Mouse (Mus musculus) left cerebral cortex, adult 8-10 months (tissue): Measurements from ENCODE around the gene Etnk2. TPM values are rescaled to one million over a fixed set of nuclear protein-coding genes. Genes with fewer than 3 reads are reported as not detected.

Experiments used
- DNase-seq, 2 experiments: peaks; one replicate each; pipeline ENCODE4 v3.0.0; 2022; ENCODE audit warnings: low spot score in 2 of 2
- total RNA-seq, 4 experiments: library from RNA; stranded (reverse); gene quantifications; 2 replicates each; pipeline ENCODE4 v1.2.4; 2022

Etnk2 gene
- total RNA-seq, 4 experiments from 2014 or later: 7.1 to 9.9 (median 7.9) TPM

DNA sequence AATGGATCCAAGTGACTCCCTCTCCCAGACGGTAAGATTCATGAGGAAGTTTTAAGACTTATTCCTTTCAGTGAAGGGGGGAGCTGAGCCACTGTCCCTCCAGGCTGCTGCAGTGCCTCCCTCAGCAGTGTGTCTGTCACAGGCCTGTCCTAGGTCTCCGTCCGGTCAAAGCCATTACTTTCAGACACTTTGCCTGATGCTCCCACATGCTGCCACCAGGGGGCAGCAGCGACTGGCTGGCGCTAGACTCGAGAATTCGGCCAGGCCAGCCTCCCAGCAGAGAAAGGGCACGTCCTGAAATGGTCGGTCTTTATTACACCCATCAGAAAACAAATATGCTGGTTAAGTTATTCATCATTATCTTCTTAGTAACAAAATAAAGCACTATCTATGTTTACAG, 18.6 kb downstream of the Etnk2 start:
- no peak for DNase-seq

DNA sequence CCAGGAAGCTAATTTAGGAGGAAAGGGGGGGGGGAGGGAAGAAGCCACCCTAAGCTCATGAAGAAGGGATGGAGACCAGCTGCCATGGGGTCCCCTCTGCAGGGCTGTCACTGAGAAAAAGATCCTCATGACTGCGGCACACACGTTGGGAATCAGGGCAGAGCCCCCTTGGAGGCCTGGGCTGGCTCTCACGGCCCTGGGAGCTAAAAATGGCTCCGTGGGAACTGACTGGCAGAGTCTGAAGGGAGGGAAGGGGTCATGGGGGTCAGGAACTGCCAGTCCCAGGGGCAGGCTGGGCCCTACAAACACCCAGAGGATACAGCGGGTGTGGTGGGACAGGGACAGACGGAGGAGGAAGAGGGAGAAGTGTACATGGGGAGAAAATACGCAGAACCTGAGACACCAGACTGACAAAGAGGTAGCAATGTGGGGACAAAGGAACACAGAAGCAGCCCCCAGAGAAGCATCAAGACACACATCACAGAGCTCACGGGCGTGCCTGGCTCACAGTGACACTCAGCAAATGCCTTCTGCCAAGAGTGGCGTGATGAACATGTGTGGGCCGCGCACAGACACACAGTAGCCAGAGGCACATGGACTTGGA, 19.3 kb downstream of the Etnk2 start:
- DNase-seq: no peak

DNA sequence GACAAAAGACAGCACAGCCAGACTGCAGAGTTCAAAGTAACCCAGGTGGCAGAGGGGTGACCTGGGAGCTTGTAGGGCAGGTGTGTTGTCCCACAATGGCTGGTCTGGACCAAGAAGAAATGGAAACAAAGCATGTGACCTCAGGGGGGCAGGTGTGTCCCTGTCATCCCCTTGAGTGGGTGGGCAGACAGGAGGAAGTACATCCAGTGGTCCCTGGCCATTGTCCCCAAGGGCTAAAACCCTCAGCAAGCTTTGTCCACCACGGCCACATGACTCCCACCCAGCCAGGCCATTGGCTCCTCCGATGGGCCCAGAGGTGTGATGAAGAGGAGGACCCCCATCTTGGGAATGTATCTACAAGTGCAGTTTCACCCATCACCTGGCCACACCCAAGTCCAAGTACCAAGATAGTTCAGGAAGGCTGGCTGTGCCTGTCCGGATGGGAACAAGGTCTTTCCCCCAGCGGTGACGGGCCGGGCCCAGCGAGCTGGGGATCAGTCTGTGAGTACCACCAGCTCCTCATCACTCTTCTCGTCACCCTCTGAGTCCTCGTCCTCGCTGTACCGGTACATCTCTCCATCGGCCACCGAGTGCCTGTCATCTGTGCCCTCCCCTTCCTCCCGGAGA, 19.9 kb downstream of the Etnk2 start:
- DNase-seq: no peak

DNA sequence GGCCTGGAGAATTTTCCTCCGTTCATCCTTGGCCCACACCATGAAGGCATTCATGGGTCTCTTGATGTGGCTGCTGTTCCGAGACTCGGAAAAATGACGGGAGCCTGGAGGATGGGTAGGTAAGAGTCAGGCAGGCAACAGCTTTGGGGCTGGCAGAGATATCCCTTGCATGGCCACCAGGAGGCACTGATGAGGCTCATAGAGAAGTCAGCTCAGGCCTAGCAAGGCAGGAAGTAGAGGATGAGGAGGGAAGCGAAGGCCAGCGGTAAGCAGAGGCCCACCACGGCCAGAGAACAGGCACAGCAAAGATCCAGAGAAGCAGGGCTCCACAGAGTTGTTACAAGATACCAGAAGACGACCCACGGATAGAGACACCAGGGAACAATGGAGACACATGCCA, 22.1 kb downstream of the Etnk2 start:
- peak in 1 of 2 experiments; percentile 58 for DNase-seq

DNA sequence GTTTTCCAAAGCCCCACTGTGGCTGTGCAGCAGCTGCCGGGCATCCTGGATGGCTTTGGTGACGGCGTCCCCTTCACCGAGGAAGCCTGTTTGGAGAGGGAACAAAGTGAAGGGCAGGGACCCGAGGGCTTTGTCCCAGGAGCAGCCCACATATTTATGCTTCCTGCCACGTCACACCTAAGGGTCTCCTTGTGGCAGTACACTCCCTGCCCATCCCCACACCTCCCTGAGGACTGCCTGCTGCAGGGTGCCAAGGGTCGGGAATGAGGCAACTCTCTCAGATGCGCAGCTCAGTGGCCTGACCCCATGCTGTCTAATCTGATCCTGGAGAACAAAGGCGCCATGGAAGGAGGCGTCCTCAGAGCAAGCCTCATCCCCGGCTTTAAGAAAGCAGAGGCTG, 22.8 kb downstream of the Etnk2 start:
- no peak for DNase-seq

DNA sequence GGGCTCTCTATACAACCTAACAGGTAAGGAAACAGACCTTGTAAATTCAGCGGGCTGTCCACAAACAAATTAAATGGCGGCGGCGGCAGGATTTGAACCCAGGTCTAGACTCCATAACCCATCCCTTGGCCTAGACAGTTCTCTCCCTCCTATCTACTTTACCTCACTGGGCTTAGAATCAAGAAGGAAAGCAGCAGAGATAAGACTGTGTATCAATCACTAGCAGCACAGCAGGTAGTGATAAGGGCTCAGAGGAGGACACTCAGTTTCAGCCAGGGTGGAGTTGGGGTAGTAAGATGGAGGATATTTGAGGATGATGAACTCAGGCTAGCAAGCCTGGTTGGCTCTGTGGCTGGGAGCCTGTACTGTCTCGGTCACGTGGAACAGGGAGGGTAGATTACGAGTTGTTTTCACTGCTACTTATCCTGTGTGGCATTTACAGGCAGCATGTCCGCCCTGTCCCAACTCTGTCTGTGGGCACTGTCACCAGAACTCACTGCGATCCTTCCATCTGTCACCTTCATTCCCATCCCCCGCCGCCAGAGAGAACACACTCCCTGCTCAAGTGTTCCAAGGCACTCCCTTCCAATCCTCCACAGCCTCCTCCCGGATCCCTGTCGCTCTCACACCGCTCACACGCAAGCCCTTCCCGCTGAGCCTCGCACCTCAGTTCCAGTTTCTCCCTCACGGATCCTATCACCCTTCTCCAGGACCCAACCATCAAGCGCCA, 24.3 kb downstream of the Etnk2 start:
- DNase-seq: no peak

DNA sequence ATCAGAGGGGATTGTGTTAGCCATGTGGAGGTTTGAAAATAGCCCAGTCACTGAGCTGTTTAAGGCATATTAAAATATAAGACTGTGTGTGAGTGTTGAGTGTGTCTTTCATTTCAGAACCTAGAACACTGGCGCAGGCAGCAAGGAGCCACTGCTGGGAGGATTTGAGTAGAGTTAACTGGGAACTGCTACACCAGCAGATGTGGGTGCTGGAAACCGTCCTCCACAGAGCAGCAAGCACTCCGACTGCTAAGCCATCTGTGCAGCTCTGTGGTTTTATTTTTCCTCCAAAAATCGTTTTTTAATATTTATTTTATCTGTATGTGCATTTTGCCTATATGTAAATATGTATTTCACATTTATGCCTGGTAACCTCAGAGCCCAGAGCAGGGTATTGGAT, 31.3 kb downstream of the Etnk2 start:
- DNase-seq: no peak

DNA sequence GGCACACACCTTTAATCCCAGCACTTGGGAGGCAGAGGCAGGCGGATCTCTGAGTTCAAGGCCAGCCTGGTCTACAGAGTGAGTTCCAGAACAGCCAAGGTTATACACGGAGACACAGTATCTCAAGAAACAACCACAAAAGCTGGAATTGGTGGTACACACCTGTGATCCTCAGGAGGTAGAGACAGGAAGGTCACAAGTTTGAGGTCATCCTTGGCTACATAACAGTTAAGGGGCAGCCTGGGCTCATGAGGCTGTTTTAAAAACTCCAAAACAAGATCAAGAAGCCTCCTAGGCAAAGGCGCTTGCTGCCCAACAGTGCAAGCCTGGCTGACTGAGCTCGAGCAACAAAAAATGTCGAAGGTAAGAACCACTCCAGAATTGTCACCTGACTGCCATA, 33.3 kb downstream of the Etnk2 start:
- DNase-seq: no peak

DNA sequence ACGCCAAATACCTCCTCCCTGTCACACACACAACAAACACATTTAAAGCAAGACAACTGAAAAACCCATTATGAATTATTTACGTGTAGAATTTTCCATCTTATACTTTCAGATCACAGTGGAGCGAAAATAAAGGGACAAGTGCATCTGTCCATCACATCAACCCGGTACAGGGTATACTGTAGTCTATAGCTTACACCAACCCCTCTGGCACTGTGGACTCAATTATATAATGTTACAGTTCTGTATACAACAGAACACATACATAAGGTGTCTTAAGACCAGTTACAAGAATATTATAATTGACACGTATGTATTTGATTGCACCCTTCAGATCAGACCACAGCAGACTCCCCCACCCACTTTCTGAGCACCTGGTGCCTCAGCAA, 33.7 kb downstream of the Etnk2 start:
- no peak for DNase-seq

DNA sequence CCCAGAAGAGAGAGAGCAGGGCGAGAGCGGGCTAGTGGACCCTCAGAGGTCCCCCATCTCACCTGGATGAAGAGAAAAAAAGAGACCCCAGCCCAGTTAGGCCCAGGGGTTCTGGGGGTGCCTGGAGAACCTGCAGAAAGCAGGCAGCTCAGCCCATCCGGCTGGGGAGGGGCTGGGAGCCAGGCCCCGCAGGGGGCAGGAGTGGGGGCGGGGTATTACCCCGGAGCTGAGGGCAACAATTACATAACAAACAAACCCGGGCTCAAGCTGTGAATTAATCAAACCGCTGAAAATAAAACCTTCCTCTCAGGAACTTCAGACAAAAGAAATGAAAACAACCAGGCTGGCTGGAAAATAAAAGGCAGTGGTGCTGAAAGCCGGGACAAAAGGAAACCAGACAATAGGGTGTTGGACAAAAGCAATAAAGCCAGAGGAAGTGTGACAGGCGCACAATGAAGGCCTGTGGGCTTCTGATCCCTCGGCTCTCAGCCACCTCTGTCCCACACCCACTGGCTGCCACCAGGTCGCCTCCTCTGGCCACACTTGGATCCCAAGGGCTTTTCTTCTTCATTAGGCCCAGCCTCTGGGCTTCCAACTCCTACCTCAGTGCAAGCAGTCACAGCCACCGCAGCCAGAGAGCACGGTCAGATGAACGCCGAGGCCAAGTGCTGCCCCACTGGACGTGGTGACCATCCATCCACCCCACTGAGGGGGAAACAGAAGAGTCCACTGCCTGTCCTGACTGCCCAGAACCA, 34.3 kb downstream of the Etnk2 start:
- no peak for DNase-seq

DNA sequence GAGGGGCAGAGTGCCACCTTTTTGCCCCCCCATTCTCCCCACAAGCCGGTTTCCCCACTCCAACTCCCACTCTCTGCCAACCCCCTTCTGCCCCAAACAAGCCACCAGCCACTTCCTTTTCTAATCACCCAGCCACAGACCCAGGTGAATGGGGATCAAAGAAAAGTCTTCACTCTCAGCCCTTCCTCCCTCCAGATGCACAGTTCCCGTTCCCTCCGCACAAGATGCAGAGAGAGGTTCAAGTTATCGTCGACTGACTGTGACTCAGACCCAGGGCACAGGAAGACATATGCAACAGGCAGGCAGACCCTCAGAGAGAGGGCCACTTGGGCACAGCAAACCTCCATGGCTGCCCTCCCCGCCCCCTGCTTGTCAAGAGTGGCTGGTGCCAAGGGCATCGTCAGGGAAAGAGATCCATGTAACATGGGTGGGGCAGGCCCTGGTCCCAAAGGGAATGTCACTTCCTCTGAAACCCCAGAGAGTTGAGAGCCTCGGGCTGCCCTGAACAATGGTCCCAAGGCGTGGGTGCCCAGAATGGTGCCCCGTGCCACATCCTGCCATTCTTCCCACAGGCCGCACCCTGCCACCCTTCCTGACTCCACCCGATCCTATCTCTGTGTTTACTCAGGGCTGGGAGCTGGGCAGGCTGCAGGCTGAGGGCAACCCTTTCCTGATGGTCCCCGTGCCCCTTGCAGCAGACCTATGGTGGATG, 36.8 kb downstream of the Etnk2 start:
- no peak for DNase-seq

DNA sequence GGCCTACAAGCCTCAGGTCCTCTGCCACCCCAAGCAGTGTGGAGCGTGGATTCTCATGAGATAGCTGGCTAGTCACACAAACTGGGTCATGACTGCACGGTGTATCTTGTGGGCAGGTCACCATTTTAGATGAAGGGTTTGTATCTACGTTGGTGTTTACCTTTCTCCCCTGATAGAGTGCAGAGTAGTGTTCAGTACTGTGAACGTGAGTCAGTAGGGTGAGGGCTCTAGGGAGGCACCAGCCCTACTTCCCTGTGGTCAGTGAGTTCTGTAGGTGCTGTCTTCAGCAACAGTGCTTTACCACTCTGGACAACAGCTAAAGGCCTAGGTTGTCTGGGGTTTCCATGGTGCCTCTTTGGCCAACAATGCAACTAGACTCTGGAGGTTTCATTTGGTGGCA, 40.6 kb downstream of the Etnk2 start:
- DNase-seq: no peak

DNA sequence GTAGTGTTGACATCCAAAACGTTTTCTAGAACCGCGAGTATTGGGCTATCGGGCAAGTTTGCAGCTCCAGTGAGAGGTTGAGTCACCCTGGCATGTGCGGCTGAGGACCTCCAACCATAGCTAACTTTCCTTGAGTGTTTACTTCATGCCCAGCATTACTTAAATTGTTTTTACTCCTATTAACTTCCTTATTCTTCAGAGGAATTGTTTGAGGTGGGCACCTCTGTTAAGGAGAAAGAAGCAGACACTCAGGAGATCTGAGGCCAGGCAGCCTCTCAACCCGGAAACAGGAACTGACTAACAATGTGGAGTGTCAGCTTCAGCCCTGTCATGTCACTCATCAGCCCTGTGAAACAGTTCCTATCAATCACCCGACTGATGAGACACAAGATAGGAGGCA, 43.2 kb downstream of the Etnk2 start:
- no peak for DNase-seq

DNA sequence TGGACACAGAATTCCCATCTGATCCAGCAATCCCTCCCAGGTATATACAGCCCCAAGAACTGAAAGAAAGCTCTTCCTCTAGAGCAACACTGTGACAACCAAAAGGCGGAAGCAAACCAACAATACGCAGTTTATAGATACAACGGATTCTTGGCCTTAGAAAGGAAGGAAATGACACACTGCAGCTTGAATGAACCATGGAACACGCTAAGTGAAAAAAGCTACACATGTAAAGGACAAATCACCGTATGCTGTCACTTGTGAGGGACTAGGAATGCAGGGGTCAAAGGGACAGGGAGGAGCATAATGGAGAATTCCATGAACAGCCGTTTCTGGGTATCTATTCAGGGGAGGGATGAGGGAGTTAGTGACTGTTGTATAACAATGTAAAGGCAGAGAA, 44.1 kb downstream of the Etnk2 start:
- DNase-seq: no peak

DNA sequence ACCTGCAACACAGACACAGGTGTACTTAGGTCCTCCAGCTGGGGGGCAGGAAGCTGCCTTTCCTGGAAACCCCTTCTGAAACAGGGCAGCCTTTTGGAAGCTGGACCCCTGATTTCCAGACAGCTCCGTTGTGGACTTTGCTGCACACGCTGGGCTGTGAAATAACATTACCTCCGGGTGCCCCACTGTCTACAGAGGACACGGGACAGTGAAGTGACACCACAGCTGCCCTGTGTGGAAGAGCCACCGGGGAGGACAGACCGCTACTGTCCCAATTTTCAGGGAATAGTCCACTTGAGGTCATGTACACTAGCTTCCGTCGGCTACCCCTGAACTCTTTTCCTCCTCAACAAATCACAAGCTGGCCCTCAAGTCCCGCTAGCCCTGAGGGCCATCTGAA, 44.9 kb downstream of the Etnk2 start:
- DNase-seq: no peak

DNA sequence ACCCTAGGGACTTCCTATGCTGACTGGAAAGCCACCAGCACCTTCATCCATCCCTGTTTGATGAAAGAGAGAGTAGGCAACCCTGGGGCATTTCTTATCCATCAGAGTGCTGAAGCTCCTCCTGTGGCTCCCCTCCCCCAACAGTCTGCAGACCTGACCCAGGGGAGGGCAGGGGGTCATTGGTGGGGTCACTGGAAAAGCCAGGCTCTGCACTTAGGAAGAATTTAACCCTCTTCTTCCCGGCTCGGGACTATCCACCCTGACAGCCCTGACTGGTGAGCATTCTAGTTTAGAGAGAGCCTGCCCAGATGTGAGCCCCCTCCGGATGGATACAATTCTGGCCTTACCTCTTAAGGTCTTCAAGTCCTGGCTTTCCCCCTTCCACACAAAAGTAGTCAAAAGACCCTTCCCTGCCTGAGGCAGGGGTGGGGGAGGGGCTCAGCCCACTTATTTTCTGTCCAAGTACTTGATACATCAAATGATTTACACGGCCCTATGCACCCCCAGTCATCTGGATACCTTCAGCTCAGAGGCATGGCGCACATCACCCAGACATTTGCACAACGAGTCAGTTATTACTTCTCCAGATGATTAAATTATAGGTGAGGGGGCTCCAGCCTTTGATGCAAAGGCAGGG, 45.6 kb downstream of the Etnk2 start:
- DNase-seq: no peak

DNA sequence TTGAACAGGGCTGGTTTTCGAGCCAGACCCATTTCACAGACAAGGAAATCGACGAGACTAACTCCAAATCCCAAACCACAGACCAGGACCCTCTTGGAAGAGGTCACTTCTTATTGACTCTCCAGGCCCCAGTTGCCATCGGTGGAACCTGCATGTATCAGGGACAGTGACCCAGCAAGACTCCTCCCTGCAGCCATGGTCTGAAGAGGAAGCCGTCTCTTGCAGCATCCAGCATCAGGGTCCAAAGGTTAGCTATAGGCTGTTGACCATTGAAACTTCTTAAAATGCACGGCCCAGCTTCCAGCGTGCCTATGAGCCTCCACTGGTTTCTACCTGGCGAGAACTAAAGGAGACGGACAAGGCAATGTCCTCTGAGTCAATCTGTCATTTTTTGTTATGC, 46.4 kb downstream of the Etnk2 start:
- no peak for DNase-seq

DNA sequence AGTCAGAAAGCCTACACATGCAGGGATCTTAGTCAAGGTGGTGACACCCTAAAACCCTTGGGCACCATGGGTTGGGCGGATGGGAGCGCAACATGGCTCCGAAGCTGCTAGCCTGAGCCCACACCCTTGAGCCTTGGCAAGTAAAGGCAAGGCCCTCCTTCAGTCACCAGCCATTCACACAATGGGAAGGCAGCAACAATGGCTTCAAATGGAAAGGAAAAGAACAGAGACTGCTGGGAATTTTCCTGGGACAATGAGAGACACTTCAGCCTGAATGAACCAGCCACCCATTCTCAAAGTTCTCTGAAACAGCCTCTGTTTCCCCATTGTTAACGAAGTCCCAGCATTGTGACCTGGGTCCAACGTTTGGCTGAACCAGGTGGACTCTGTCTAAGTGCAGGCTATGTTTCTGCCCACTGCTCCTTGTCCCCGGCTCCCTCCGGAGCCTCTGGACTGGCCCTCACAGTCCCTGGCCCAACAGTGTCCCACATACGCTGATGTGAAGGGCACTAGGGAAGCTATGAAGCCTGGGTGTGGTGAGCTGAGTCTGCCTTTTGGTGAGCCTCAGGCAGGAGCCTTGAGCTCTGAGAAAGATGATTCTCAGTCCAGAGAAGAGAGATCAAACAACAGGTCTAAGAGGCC, 48.3 kb downstream of the Etnk2 start:
- no peak for DNase-seq

DNA sequence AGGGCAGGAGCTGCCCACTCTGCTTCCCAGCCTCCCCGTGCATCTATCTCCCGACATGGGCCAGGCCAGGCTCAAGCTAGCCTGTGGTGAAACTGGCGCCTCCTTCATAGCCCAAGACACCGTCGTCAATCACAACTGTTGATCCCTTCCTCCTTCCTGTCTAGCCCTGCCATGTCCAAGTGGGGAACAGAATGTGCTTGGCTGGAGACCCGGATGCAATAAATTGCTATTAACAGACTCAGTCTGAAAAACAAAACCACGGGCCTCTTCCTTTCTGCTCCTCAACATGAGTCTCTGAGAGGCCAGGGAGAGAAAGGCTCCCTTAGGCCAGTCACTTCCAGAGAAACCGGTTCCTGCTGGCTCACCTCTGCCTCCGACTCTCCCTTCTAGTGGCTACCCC, 49.6 kb downstream of the Etnk2 start:
- no peak for DNase-seq

DNA sequence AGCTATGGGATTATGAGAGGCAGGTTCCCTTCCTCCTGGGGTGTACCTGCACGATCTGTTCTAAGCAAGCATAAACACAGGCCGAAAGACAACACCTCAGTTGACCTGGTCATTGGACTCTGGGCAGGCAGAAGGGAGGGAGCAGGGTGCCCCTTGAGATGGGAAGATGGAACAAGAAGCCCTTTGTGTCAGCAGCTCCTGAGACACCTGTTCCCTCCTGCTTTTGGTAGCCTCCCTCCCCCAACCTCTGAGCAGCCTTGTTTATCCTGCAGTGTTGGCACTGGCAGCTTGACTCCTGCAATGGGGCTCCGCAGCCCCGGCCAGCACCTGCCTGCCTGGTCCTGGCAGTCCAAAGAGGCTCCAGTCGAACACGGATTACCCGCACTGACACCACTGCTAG, 51.7 kb downstream of the Etnk2 start:
- no peak for DNase-seq

DNA sequence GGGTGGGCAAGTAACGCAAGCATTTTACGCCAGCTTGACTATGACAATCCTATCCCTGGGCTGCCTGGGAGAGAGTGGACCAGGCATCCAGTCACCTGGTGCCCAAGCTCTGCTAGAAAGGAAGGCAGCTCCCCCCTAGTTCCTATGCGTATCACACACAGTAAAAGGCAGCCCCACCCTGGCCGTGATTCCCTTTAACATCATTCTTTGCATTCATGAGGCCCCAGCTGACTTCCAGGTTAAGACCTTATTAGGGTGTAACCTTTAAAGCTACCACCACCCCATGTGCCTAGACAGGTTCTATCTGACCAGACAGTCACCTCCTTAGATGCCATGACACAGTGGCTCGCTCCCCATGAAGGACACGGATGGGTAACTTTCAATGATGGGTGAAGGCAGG, 52.1 kb downstream of the Etnk2 start:
- DNase-seq: no peak
